Mouse (Mus musculus) lung, adult 2 months (tissue): Measurements from ENCODE around the gene Esrrb.

ENCODE experiments used
- CTCF ChIP-seq: fragments of 200-500 bp; IDR thresholded peaks from 2 replicates; pipeline ENCODE4 v1.5.1; 2011; ENCODE audit warnings: mild to moderate bottlenecking, low read length, control low read depth; ENCODE audit not compliant: insufficient read depth
- POLR2A ChIP-seq: fragments of 200-500 bp; IDR thresholded peaks from 2 replicates; pipeline ENCODE4 v1.6.1; 2011; ENCODE audit warnings: low read depth, mild to moderate bottlenecking, control low read depth, low read length, borderline replicate concordance; ENCODE audit errors: extremely low read depth

DNA sequence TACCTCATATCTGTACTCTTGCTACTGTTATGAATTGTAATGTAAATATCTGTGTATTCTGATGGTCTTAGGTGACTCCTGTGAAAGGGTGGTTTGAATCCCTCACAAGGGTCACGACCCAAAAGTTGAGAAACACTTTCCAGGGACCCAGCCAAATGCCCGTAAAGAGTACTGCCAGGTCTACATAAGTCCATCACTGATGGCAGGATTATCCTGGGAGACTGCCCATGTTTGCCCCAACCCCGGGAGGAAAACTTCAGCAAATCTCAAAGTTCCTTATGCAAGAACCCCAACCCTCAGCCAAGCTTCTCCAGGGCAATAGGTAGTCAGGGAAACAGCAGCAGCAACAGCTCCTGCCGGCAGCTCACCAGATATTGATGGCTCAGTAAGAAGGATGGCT is 178.6 kb downstream of the Esrrb start:
- no peak for TF ChIP-seq CTCF
- TF ChIP-seq POLR2A, result no peak
